Mouse (Mus musculus) lung, postnatal 0 days (tissue): ENCODE measurements at regions not wholly inside any gene's neighbourhood (a gene's known extent, or its start where the extent isn't known, plus 50 kb on each side); places are given as distances from the start of the nearest gene placed in this dataset.

Experiments
- CTCF ChIP-seq: IDR thresholded peaks from 2 replicates; pipeline ENCODE4 v1.5.1; 2016; ENCODE audit warnings: antibody characterized with exemption, mild to moderate bottlenecking
- EP300 ChIP-seq: IDR thresholded peaks from 2 replicates; pipeline ENCODE4 v1.6.1; 2016; ENCODE audit warnings: antibody characterized with exemption, mild to moderate bottlenecking, control low read depth

- TF ChIP-seq CTCF (no peak), EP300 (peak; percentile 95)
Observed at GRCm38 (mm10) chr14:31963131-31963911, 65.5 kb upstream of the Galnt15 start.
